Mouse (Mus musculus) embryonic facial prominence, embryonic 10.5 days (tissue): ENCODE measurements around the gene Inpp5e. TPM values are rescaled to one million over a fixed set of nuclear protein-coding genes. Genes with fewer than 3 reads are reported as not detected.

Source experiments
- DNase-seq: peaks from one replicate; pipeline ENCODE4 v3.0.0-alpha.2; 2017; ENCODE audit warnings: low spot score
- H3K27ac ChIP-seq: fragments of 300-500 bp; sonication (generic); replicated peaks from 2 replicates; pipeline ENCODE4 v1.5.1; 2016; ENCODE audit warnings: mild to moderate bottlenecking
- H3K27me3 ChIP-seq: fragments of 300-500 bp; sonication (generic); replicated peaks from 2 replicates; pipeline ENCODE4 v1.6.1; 2016; ENCODE audit warnings: low read depth, mild to moderate bottlenecking; ENCODE audit not compliant: poor library complexity, severe bottlenecking
- H3K36me3 ChIP-seq: fragments of 300-500 bp; sonication (generic); replicated peaks from 2 replicates; pipeline ENCODE4 v1.6.1; 2016; ENCODE audit warnings: mild to moderate bottlenecking, moderate library complexity
- H3K4me1 ChIP-seq: fragments of 300-500 bp; sonication (generic); 2 replicates; pipeline ENCODE4 v1.6.1; 2016
- H3K4me3 ChIP-seq: fragments of 300-500 bp; sonication (generic); 2 replicates; pipeline ENCODE4 v1.5.1; 2016; ENCODE audit warnings: mild to moderate bottlenecking, moderate library complexity
- H3K9me3 ChIP-seq: fragments of 300-500 bp; sonication (generic); 2 replicates; pipeline ENCODE4 v1.6.1; 2016; ENCODE audit warnings: mild to moderate bottlenecking
- WGBS: fragments of 180-500 bp; shearing (Covaris S2); methylation state at CpG from one replicate; pipeline ENCODE4 v1.1.7; 2016; 5-methylcytosine and 5-hydroxymethylcytosine counted together
- polyA plus RNA-seq: library from polyadenylated mRNA; unstranded; fragments of >200 nt; fragmentation: Nextera tagmentation; extraction: Ambion mirVana; gene quantifications from 2 replicates; pipeline ENCODE4 v1.2.1, GENCODE M21; 2016

The Inpp5e gene
- polyA plus RNA-seq, result 28.6 and 31.8 TPM in 2 replicates

- 1% methylated on average over 57 of the region's 57 CpGs for WGBS
- peak; percentile 98 for DNase-seq
- Histone ChIP-seq H3K4me3 (peak within 1 kb of the TSS; percentile 89), H3K27me3 (no peaks in the 10 kb centered on the region), H3K27ac (peak within 1 kb of the TSS; percentile 94), H3K4me1 (peaks cover 47% of the 10 kb centered on the region), H3K9me3 (no peaks in the 10 kb centered on the region), H3K36me3 (peaks cover 78% of the 10 kb centered on the region)
Measured at GRCm38 (mm10) chr2:26408515-26409356, at the start of gene Inpp5e. TSS of gene Inpp5e (minus strand) at chr2:26409203.

- DNase-seq, result peak; percentile 68
- Histone ChIP-seq H3K9me3 (no peaks in the 10 kb centered on the region), H3K4me3 (no peak overlapping the region), H3K27me3 (no peaks in the 10 kb centered on the region), H3K4me1 (peaks cover 30% of the 10 kb centered on the region), H3K27ac (peak overlapping the region; percentile 77), H3K36me3 (peaks cover 55% of the 10 kb centered on the region)
- WGBS, result 28% methylated on average over 7 of the region's 7 CpGs
Measured at GRCm38 (mm10) chr2:26458402-26459124, 49.6 kb upstream of the Inpp5e start.

DNA sequence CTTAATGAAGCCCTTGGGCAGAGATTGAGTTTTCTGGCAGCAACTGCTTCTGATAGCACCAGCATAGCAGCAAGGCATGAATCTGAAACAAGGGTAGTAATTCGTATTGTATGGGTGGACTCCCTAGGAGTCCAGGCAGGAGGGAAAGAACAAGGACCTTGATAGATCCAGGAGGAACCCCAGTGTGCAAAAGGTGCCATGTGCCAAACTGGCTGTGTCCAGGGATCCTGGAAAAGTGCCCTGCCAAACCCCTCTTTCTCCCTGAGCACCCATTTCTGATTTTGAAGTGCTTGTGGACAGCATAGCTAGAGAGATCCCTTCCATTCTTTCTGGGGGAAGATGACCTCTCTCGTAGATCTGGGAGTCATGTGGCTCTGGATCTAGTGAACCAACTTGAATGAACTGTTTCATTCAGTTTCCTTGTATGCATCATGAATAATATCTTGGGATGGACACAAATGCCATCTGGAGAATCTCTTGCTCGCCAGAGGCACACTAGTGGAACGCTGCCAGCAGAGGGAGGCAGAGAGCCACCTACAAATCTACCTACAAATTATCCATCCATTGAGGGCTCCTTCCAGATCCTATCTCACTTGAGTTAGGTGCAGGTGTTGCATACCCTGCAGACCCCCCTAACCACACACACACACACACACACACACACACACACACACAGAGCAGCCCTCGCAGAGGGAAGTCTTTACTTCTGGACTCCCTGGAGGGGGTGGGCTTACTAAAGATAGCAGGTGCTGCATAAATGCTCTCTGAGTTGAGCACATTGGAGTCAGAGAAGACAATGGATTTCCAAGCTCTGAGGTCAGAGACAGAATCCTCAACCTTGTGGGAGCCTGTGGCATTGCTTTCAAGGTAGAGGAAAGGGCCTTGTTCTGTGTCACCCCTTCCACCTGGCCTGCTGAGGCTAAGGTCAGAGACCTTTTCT, 40.4 kb upstream of the Inpp5e start:
- 22% methylated on average over 5 of the region's 5 CpGs for WGBS
- DNase-seq, result peak; percentile 83
- H3K4me1 ChIP-seq, result peaks cover 29% of the 10 kb centered on the region
- H3K9me3 ChIP-seq, result no peaks in the 10 kb centered on the region
- no peak overlapping the region for H3K4me3 ChIP-seq
- H3K36me3 ChIP-seq, result no peaks in the 10 kb centered on the region
- H3K27ac ChIP-seq, result no peak overlapping the region
- no peaks in the 10 kb centered on the region for H3K27me3 ChIP-seq

GRCm38 (mm10) chr2:26447451-26447850, 38.4 kb upstream of the Inpp5e start:
- Histone ChIP-seq H3K4me3 (0 out of 2 replicates have a peak overlapping the region, but pooled peaks have one; percentile 21), H3K9me3 (no peaks in the 10 kb centered on the region), H3K27me3 (no peaks in the 10 kb centered on the region), H3K36me3 (no peaks in the 10 kb centered on the region), H3K27ac (peak overlapping the region; percentile 30; the same call in 1 of the 2 replicates), H3K4me1 (peaks cover 44% of the 10 kb centered on the region)
- no peak for DNase-seq
- 78% methylated on average over 1 of the region's 1 CpGs for WGBS

DNA sequence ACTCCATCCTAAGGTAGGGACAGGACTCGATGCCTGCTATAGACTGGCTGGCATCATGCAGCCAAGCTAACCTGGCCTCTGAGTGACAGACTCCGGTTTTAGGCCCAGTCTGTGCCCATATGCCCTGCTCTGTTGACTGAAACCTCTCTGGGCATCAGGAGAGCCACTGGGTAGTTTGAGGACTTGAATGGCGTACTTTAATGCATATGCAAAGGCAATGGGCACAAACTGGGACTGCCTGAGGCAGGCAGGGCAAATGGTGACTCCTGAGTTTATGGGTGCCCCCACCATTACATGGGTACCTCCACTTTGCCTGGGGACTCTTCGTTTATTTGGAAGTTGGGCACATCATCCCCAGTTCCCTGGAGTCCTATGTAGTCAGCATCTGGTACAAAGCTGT, 37.7 kb upstream of the Inpp5e start:
- H3K9me3 ChIP-seq, result no peaks in the 10 kb centered on the region
- peaks cover 4% of the 10 kb centered on the region for H3K36me3 ChIP-seq
- DNase-seq, result no peak
- peaks cover 44% of the 10 kb centered on the region for H3K4me1 ChIP-seq
- H3K27ac ChIP-seq, result peak overlapping the region; percentile 89
- 81% methylated on average over 4 of the region's 4 CpGs for WGBS
- H3K4me3 ChIP-seq, result peak overlapping the region; percentile 92
- H3K27me3 ChIP-seq, result no peaks in the 10 kb centered on the region

- Histone ChIP-seq H3K4me1 (peaks cover 44% of the 10 kb centered on the region), H3K27ac (peak overlapping the region; percentile 89), H3K4me3 (peak overlapping the region; percentile 92), H3K36me3 (peaks cover 12% of the 10 kb centered on the region), H3K9me3 (no peaks in the 10 kb centered on the region), H3K27me3 (no peaks in the 10 kb centered on the region)
- WGBS, result under 1% methylated on average over 44 of the region's 44 CpGs
- peak; percentile 94 for DNase-seq
Measured at GRCm38 (mm10) chr2:26445666-26446445, 36.9 kb upstream of the Inpp5e start.

GRCm38 (mm10) chr2:26444946-26445665, 36.1 kb upstream of the Inpp5e start, which contains the start of gene Sec16a:
TSS of gene Sec16a (minus strand) at chr2:26445216.
- H3K27me3 ChIP-seq, result no peaks in the 10 kb centered on the region
- peaks cover 19% of the 10 kb centered on the region for H3K36me3 ChIP-seq
- H3K4me1 ChIP-seq, result peaks cover 44% of the 10 kb centered on the region
- H3K9me3 ChIP-seq, result no peaks in the 10 kb centered on the region
- H3K27ac ChIP-seq, result peak within 1 kb of the TSS; percentile 89
- under 1% methylated on average over 61 of the region's 61 CpGs for WGBS
- peak within 1 kb of the TSS; percentile 92 for H3K4me3 ChIP-seq
- peak; percentile 100 for DNase-seq

- 6% methylated on average over 15 of the region's 15 CpGs for WGBS
- DNase-seq, result no peak
- Histone ChIP-seq H3K4me1 (peaks cover 44% of the 10 kb centered on the region), H3K36me3 (peaks cover 27% of the 10 kb centered on the region), H3K4me3 (peak overlapping the region; percentile 92), H3K9me3 (no peaks in the 10 kb centered on the region), H3K27ac (peak overlapping the region; percentile 89), H3K27me3 (no peaks in the 10 kb centered on the region)
Measured at GRCm38 (mm10) chr2:26444368-26444767, 35.4 kb upstream of the Inpp5e start.

- H3K4me3 ChIP-seq, result peak overlapping the region; percentile 92
- no peaks in the 10 kb centered on the region for H3K27me3 ChIP-seq
- 0 out of 2 replicates have a peak overlapping the region, but pooled peaks have one; percentile 89 for H3K27ac ChIP-seq
- WGBS, result 58% methylated on average over 3 of the region's 3 CpGs
- H3K9me3 ChIP-seq, result no peaks in the 10 kb centered on the region
- H3K36me3 ChIP-seq, result peaks cover 31% of the 10 kb centered on the region
- no peak for DNase-seq
- H3K4me1 ChIP-seq, result peaks cover 44% of the 10 kb centered on the region
Measured at GRCm38 (mm10) chr2:26443876-26444275, 34.9 kb upstream of the Inpp5e start.

DNA sequence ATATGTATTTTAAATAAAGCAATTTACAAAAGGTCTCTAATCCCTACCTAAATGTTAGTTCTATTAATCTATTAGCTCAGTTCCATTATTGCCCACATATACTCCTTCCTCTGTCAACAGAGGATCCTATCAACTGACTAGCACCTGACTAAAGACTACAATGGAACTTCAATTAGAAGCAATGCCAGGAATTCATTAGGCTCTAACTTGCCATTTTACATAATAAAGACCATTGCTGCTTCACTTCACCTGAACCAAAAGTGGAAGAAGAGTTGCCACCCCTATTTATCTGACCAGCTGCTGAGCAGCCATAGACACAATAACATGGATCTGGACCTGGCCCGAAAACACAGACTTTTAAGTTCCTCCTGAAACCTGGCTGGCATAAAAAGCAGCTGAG, 33.8 kb upstream of the Inpp5e start:
- no peak for DNase-seq
- no peaks in the 10 kb centered on the region for H3K9me3 ChIP-seq
- H3K4me1 ChIP-seq, result peaks cover 43% of the 10 kb centered on the region
- peaks cover 42% of the 10 kb centered on the region for H3K36me3 ChIP-seq
- 87% methylated on average over 1 of the region's 1 CpGs for WGBS
- H3K27me3 ChIP-seq, result no peaks in the 10 kb centered on the region
- no peak overlapping the region for H3K27ac ChIP-seq
- no peak overlapping the region for H3K4me3 ChIP-seq

DNA sequence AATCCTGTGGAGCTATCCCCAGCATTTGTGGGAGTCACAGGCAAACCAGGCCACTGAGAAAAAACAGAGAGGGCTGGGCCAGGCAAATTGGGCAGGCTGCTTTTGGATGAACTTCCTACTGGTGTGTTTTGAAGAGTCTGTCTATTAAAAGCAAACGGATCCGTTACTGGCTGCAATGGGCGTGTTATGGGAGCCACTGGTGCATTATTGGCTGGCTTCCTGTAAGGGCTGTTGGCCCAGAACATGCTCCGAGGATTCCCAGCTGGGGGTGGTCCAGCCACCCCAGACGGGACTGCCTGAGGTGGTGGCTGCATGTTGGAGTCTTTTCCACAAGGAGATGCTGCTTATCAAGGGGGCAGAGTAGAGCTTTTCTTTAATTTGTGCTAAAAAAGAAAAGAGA, 32.7 kb upstream of the Inpp5e start:
- WGBS, result 80% methylated on average over 5 of the region's 5 CpGs
- no peak overlapping the region for H3K4me3 ChIP-seq
- no peak overlapping the region for H3K27ac ChIP-seq
- DNase-seq, result no peak
- H3K9me3 ChIP-seq, result no peaks in the 10 kb centered on the region
- H3K36me3 ChIP-seq, result peaks cover 52% of the 10 kb centered on the region
- H3K27me3 ChIP-seq, result no peaks in the 10 kb centered on the region
- peaks cover 32% of the 10 kb centered on the region for H3K4me1 ChIP-seq
